Mouse (Mus musculus) gonadal fat pad, adult 2 months (tissue): ENCODE results near the gene Spty2d1. TPM values are rescaled to one million over a fixed set of nuclear protein-coding genes. Genes with fewer than 3 reads are reported as not detected.
"Not testable (repeated sequence)": the region's sequence is repeated elsewhere in the genome, so short reads cannot be mapped to it uniquely, and the experiment has no call there.

Experiments used
- DNase-seq: peaks from one replicate; pipeline ENCODE4 v3.0.0-alpha.2; 2012; ENCODE audit warnings: low read depth
- polyA plus RNA-seq: library from polyadenylated mRNA; depleted of rRNA; stranded (reverse); fragments of >200 nt; gene quantifications from 2 replicates; pipeline ENCODE4 v1.2.3, GENCODE M21; 2012; rRNA removed

The Spty2d1 gene
- polyA plus RNA-seq, 1 experiment = 8.0 TPM

DNA sequence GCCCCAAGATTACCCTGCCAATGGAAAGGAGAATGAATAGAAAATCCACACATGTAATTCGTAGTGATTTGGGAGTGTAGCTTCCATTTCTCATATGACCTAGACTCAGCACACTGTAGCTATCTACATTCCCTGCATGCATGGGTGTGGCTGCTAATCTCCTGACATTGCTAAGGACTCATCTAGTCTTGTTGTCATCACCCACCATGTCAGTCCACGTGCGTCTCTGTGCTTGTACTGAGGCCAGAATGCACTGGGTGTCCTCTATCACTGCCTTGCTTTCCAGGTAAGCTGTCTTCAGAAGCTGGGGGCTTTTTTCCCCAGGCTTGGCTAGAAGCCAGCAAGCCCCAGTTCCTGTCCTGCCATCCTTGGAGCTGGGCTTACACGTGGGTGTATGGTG, 18.8 kb downstream of the Spty2d1 start:
- not testable (repeated sequence) for DNase-seq

DNA sequence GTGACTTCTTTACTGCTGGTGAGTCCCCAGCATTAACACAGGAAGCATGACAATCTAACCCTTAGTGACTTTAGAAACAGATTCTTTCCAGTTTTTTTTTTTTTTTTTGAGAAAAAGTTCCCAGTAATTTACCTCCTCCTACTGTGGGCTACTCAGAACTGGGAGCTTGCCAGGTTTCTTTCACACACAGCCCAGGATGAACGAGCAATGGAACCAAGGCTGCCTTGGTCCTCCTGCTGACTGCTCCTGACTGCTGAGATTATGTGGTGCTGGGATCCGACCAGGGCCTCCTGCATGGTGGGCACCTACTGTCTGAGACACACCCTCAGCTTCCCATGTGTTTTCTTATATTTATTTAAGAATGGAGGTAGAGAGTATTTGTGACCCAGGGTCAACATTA, 21.1 kb downstream of the Spty2d1 start:
- DNase-seq = no peak

DNA sequence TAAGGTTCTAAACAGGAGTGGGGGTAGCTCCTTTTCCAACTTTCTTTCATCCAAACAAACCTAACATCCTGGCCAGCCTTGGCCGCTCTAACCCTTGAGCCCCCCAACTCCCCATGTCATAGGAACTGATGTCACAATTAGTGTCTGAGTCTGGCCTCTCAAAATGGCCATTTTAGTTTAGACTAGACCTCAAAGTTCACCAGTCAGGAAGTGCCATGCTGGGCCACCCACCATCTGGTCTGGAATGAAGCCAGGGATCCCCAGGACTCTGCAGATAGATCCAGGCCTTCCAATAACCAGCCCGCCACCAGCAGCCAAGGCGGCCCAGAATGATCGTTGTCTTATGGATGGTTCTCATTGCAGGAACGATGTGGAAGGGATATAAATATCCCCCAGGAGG, 21.6 kb downstream of the Spty2d1 start:
- DNase-seq = no peak

DNA sequence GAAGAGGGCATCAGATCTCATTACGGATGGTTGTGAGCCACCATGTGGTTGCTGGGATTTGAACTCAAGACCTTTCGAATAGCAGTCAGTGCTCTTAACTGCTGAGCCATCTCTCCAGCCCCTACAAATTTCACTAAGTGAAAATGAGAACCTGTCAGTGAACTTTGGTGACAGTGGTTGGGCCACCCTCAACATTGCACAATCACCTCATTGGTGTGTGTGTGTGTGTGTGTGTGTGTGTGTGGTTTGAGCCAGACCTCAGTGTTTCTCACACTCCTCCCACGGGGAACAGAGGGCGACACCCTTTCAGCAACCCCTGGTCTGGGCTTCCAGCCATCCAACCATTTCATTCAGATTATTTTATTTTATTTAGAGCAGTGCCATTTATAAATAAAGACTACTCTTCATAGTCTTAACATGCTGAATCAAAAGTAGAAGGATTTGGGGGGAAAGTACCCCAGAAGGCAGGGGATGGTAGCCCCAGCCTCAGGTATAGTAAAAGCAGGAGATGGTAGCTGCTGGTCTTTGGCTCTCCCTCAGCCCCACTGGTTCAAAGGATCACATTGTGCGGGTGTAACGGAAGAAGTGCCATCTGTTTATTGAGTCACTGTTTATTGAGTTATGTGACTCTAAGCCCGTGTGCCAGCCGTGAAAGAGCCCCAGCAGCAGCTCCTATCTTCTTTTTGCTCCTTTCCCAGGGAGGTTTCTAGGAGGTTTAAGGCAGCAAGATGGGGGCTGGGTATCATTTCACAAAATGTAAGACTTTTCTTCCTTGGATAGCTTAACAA, 22.3 kb downstream of the Spty2d1 start:
- no peak for DNase-seq

DNA sequence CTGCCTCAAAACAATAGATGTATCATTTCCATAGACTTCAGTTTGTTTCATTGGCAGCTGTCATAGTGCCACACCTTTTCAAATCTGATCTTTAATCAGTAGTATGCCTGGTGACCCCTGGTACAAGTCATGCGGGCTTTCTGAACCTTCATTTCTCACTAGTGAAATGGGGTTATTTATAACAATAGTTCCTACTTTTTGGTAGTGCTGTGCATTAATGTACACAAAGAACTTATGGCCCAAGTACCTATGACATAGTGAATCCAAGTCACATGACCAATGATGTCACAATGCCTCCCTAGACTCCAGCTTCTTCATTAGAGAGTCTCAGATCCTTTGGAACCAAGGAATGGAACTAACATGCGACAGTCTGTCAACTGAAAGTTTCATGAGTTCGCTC, 24.9 kb downstream of the Spty2d1 start, which contains the start of gene Gm9999:
Gene Gm9999 (plus strand): TSS at position 301 of the 400 bp plus-strand sequence.
- no peak for DNase-seq

DNA sequence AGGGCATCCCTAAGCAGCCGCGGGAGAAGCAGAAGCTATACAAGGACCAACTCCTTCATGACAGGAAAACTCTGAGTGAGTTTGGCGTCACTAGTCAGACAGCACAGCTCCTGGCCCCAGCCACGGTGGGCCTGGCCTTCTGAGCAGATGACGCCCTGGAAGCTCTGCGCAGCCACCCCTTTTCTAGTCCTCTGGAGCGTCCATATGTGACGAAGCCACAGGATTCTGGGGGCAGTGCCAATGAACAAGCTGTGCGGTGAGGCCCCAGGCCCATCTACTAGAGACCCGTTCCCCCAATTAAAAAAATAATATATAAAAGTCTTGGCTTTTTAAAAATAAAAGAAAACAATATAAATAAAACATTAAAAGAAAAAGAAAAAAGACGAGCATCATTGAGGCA, 32.8 kb downstream of the Spty2d1 start:
- DNase-seq = no peak

DNA sequence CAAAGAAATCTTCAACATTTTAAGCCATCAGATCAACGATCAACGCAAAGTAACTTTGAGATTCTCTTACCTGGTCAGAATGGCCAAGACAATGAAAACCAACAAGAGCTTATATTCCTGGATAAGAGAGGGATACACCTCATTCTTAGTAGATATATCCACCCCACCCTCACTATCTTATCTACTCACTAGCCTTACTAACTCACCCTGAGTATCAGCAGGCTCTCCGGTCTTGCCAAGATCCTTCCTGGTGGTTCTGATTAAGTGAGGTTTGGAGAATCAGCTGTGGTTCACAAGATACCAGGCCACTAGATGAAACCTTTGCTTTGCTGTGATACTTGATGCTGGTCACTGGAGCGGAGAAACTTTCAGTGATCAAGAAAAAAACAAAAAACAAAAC, 33.6 kb downstream of the Spty2d1 start:
- no peak for DNase-seq

DNA sequence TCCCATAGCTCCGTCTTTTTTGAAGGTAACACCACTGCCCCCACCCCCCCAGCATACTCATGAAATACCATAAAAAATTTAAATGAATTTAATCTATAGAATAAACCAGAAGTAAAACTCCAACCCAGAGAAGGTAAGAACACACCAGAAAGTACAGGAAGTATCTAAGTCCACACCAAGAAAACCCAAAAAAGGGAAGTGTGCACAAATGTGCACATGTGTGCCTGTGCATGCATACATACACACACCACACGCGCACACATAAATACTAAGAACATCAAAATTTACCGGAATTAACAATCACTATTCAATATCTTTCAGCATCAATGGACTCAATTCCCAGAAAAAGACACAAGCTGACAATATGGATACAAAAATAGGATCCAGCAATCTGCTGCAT, 38.3 kb downstream of the Spty2d1 start:
- no peak for DNase-seq

DNA sequence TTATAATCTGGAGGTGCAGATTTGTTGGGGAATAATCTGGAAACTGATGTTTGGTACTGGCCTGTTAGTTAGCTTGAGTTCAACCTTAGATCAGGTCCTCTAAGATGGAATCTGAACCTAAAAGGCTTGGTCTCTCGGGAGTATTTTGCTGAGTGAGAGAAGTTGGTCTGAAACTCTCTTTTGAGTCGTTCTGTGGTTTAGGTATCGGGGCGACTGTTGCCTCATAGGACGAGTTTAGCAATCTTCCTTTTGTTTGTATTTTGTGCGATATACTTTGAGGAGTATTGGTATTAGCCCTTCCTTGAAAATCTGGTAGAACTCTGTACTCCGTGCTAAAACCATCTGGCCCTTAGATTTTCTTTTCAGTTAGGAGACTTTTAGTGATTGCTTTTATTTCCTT, 44.1 kb downstream of the Spty2d1 start:
- no peak for DNase-seq

DNA sequence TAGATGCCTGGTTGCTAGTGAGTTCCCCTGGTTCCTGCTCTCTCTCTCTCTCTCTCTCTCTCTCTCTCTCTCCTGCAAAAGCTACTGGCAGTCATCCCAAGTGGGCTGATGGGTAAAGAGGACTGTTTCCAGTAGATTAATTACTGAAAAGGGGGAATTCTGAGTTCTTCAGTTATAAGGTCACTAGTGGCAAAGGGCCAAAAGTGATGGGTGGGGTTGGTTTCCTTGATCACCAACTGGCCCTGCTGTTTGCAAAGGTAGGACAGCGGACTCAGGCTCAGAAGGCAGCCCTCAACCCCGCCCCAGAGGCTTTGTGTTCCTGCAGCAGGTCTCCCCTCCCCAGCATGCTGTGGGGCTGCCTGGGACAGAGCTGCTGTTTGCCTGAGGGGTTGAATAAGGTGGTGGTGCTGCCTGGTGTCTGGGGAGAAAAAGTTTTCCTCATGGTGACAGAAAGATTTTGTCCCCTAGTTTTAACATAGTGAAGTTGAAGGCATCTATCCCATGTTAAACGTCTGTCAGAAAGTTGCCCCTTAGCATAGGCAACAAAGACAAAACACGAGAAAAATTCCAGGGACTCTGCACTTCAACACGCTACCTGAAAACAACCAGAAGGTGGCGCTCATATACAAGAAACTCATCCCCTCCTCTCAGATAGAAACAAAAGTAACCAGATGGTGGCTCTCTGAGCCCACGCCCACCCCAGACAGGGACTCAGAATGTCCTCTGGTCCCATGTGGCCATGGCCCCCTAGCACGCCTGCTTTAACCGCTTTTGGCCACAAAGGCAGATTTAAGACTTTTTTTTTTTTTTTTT, 45.2 kb downstream of the Spty2d1 start:
- DNase-seq = no peak

DNA sequence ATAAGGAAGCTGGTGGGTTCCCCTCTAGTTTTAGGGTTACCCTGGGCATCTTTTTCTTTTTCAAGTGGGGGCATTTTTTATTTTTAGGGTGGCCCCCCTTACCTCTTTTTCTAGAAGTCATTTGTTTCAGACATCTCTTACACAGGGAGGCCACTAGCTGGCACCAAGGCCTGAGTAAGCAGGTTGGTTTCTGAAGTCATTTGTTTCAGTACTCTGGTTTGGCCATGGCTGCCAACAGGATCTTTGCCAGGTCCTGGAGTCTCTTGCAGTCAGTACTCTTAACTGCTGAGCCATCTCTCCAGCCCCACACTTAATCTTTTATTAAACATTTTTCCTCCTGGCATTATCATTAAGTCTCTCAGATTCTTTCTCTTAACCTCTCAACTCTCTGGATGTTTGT, 46.1 kb downstream of the Spty2d1 start:
- DNase-seq = no peak

DNA sequence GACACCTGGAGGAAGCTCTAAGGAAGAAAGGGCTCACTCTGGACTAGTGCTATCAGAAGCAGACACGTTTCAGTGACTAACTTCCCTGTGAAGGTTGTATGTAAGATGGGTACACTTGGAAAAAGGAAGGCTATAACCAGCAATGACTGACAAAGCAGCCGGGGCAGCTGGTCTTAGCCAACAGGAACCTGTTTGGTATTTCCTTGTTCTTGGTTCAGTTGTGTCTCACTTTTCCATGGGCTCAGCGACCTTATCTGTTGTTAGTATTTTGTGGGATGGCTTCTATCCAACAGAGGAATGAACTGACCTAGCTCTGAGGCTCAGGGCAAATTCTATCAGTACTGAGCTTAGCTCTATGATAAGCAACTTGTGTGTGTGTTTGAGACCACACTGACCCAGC, 47.2 kb downstream of the Spty2d1 start:
- no peak for DNase-seq

DNA sequence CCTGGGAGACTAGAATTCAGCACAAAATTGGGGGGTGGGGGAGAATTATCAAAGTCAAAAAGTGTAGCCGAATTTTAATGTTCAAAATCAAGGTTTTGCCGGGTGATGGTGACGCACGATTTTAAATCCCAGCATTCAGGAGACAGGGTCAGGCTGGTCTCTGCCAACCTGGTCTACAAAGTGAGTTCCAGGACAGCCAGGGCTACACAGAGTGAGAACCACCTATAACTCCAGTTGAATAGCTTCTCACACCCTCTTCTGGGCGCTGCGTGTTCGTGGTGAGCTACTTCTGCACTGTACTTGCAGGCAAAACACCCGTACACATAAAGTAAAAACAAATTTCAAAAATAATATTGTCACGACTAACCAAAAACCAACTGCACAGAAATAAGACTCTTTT, 49.4 kb downstream of the Spty2d1 start:
- DNase-seq = no peak

DNA sequence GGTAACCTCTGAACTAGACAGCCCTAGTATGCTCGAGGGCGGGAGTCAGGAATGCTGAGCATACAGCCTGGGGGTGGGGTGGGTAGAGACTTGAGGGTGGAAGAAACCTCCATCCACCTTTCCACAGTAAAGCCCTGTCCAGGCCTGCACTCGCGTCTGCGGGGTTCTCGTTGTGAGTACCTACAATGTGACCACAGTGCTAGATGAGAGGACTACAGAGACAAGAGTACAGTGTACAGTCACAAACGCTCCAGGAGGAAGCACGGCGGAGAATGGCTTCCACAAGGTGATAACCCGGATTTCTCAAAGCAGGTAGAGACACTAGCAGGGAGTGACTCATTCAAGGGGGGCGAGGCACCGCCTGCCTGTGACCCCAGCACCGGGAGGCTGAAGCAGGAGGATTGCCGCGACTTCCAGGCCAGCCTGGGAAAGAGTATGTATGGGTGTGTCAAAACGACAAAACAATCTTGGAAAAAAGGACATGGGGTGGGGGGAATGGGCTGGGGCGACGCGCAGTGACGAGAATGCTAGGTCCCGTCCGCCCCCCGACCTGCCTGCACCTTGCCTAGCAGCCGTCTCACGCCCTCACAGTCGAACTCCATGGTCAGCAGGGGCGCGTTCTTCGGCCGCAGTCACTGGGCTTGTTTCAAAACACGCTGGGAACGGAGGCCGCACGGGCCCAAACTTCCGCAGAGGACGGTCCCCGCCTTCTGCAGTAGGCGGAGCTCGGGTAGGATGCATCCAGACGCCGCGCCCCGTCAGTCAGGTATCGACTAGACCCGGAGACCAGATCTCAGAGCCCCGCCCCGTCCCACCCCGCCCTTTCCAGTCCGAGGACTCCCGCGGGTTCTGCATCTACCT, 50.1 kb downstream of the Spty2d1 start, which contains the start of gene Uevld:
Gene Uevld (minus strand): TSS at position 697 of the 861 bp plus-strand sequence.
- DNase-seq = peak; percentile 41

Other genes starting within 250 kb of the Spty2d1 start
- 17.9 and 20.3 TPM in 2 replicates for gene Hps5, start 212.3 kb downstream of the Spty2d1 start, polyA plus RNA-seq
- 9.7 and 10.6 TPM in 2 replicates for gene Gtf2h1, start 212.3 kb downstream of the Spty2d1 start, polyA plus RNA-seq
- gene Ldha, start 166.9 kb downstream of the Spty2d1 start, polyA plus RNA-seq = 562 and 1,009 TPM in 2 replicates
- gene Ldhc, start 147.2 kb downstream of the Spty2d1 start, polyA plus RNA-seq = 3.6 and 10.2 TPM in 2 replicates
- 84.1 and 103 TPM in 2 replicates for gene Tsg101, start 88.4 kb downstream of the Spty2d1 start, polyA plus RNA-seq
- gene Uevld, start 49.9 kb downstream of the Spty2d1 start, polyA plus RNA-seq = 6.5 and 7.6 TPM in 2 replicates
- 7.5 and 11.2 TPM in 2 replicates for gene Gm9999, start 24.8 kb downstream of the Spty2d1 start, polyA plus RNA-seq
- 28.8 and 29.4 TPM in 2 replicates for gene Tmem86a, start 42.2 kb upstream of the Spty2d1 start, polyA plus RNA-seq
- 65.1 and 69.4 TPM in 2 replicates for gene Ptpn5, start 125.3 kb upstream of the Spty2d1 start, polyA plus RNA-seq
- gene Mrgpra6, start 196.5 kb upstream of the Spty2d1 start, polyA plus RNA-seq = not detected in 2 replicates
- gene Mrgpra9, start 244.4 kb upstream of the Spty2d1 start, polyA plus RNA-seq = not detected in 2 replicates